Mouse (Mus musculus): ENCODE results near the gene Psap. TPM values are rescaled to one million over a fixed set of nuclear protein-coding genes. Genes with fewer than 3 reads are reported as not detected.

Psap gene
- total RNA-seq, 2 experiments from 2014 or later: 1,035 to 1,192 TPM

DNA sequence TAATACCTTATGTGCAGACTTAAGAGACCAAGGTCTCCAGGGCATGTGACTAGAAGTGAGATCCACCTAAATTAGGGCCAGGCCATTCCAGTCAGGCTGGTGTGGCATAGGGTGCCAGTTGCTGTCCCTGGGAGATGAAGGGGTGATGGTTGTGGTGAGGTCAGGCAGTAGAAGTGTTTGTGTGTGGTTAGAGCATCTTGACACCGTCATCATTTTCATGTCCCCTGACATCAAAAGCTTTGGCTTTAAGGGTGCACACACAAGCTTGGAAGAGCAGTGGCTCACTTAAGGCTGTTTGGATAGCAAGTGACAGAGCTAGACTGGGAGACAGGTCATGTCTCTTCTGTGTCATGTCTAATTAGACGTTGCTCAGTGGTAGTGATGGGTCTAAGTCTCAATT lies 10.3 kb downstream of the Psap start:
- no peak for DNase-seq

DNA sequence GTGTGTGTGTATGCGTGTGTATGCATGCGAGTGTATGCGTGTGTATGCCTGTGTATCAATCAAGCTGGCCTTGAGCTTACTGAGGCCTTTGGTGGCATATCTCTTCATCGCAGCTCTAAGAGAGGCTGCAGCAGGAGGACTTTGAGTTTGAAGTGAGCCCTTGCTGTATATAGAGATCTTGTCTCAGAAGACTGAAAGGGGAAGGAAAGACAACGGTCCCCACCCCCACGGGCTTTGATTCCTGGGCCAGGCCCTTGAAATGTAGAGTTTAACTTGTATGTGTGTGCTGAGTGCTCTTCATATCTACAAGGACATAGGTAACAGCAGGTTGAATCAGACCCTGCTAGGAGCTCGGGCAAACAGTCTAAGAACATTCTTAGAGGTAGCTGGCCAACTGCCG lies 11.8 kb downstream of the Psap start:
- DNase-seq: peak in 1 of 2 experiments; percentile 47

DNA sequence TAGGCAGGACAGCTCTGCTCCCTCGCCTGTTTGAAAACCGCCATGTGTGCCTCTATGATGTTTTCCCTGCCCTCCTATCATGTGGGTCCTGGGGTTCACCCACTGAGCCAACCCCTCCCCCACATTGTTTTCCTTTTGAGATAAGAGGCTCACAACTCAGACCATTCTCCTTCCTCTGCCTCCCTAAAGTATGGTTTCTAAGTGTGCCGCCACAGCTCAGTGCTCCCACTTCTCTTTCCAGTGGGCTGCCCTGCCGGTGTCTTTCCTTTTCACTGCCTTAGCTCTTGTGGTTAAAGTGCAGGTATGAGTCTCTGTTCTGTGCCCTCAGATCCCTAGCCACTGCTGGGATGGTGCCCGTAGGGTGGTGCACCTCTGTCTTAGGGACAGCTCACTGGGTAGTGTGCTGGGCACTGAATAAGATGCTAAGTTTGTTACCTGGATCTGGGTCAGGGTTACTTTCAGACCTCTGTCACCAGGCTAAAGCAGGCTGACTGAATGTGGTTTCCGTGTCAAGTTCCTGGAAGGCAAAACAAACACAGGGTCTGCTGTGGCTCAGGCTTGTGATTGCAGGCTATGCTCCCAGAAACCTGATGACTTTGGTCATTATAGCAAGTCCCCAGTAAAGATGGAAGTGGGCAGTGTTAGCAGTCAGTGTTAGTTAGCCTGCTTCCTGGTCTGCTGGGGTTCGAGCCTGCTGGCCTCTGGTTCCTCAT lies 12.8 kb downstream of the Psap start:
- DNase-seq: no peak

DNA sequence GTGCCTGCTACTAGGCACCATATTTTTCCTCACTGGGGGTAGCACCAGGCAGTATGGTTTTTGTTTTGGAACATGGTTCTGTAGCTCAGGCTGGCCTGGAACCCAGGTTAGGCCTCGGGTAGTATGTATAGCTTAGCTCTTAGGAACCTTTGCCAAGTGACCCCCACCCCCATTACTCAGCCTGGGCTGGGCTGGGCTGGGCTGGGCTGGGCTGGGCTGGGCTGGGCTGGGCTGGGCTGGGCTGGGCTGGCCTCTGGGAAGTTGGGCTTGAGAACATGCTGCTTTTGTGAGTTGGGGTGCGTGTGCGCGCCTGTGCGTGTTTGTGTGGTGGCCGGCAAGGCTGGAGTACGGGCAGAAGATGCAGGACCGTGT lies 13.3 kb downstream of the Psap start:
- DNase-seq: no peak

DNA sequence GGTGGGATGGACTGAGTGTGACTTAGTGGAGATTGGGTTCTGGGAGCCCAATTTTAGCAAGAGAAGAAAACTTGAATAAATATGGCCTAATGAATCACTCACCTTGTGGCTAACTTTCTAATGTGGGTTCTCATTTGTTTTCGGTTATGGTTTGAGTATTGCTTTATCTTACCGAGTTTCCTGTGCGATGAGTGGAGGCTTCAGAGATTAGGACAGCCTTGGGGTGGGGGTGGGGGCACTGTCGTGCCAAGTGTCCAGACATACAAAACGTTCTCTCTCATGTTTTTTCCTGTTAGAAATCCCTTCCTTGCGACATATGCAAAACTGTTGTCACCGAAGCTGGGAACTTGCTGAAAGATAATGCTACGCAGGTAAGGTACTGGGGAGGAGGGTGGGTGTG lies 14.8 kb downstream of the Psap start:
- DNase-seq: no peak

DNA sequence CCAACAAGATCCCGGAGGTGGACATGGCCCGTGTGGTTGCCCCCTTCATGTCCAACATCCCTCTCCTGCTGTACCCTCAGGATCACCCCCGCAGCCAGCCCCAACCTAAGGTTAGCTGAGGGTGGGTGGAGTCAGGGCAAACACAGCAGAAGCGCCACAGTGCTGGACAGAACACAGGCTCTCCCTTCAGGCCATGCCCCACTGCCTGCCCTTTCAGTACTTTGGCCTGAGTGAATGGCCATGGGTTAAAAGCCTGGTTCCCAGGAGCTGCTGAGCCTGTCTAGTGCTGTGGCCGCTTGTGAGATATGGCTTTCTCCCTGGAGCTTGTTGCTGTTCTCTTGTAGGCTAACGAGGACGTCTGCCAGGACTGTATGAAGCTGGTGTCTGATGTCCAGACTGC lies 17.2 kb downstream of the Psap start:
- DNase-seq: no peak

DNA sequence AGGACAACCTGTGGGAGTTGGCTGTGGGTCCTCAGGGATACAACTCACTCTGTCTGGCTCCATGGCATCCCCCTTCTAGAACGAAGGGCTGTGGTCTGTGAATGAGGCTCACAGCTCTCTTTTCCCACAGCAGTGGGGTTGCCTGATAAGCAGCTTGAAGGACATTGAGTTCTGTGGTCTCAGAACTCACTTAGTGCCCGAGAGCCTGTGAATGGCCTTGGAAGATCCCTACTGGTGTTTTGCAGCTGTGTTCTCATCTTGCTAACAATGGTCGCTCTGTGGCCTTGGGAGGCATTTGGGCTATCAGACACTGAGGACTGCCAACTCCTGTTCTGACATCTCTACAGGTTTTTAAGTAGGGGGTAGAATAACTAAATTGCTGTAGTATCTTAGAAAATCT lies 17.9 kb downstream of the Psap start:
- DNase-seq: no peak

DNA sequence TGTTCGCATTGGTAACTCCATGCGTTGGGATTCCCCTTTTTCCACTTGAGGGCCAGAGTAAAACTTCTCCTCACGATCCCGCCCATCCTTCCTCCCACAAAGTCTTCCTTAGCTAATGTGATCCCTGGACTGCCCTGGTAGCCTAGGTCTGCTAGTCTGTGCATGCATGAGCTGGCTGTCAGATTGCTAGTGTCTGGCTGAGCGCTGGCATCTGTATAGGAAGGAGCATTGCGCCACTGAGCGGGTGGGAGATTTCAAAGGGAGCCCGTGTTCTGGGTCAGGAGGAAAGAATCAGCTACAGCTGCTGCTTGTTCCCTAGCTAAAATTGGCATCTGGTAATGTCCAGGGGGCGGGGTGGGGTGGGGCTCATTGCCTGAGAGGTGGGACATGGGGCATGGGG lies 18.6 kb downstream of the Psap start:
- DNase-seq: no peak

DNA sequence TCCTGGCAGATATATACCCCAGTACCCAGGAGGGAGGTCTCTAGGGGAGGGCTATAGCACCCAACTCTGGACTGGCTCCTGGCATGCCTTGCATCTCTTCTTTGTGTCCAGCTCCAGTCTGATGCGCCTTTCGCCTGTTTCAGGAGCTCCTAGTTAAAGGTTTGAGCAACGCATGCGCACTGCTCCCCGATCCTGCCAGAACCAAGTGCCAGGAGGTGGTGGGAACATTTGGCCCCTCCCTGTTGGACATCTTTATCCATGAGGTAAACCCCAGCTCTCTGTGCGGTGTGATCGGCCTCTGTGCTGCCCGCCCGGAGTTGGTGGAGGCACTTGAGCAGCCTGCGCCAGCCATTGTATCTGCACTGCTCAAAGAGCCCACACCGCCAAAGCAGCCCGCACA lies 22.2 kb downstream of the Psap start:
- DNase-seq: no peak

DNA sequence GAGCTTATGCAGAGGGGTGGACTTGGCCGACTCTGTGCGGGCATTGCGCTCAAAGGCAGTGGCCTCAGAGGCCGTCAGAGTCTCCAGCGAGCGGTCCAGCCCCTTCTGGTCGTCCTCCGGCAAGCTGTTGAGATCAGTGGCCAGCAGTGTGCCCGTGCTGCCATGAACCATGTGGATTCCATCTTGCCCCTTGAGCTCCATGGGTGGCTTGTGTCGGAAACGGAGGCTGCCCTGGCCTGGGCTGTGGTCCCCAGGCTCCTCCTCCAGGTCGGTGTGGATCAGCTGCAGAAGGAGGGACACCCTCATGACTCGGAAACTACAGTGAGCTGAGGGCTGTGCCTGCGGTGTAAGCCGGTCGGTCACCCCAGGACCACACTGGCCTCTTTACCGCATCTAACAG lies 26.0 kb downstream of the Psap start:
- no peak for DNase-seq

DNA sequence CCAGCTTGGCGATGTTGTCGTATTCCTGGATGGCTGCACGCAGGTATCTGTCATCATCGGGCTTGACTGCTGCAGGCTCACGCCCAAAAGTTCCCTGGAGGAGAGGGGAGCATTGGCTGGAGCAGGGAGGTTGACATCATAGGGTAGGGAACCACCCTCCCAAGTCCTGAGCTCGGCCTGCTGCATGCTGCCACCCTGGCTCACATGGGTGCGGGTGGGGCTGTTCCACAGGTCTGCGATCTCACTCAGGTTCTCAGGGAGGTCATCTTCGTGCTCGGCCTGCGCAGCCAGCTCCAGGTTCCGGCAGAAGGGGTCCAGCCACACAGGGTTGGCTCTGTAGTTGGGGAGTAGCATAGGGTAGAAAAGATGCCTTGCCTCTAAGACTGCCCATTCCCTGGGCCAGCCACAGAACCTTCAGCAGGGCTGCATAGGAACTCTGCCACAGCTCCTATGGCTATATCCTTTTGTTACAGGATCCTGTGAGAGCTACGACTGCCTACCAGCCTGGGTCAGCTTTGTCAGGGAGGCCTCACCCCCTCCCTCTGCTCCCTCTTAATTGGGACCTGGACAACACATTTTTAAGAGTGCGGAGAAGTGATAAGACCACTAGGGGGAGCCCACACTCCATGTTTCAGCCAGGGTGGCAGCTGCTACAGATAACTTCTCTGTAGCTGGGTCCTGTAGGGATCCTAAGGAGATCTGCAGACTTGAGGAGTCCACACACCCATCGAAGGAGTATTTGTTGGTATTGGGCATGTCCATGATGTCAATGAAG lies 27.6 kb downstream of the Psap start:
- DNase-seq: peak; percentile 66 to 78

DNA sequence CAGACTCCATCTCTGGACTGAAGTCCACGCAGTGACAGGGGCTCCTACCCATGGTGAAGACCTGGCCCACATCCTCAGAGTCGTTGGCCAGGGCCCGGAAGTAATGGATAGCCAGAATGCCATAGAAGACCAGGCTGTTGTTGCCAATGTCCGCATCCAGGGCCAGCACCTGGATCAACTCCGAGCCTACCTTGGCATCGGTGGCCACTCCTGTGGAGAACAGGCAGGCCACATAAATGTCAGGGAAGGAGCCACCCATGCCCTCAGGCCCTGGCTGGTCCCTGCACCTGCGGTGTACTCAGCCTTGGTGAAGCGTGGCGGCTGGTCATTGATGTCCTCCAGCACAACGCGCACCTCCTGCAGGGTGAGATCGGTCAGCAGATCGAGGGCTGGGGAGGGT lies 33.2 kb downstream of the Psap start:
- DNase-seq: no peak

DNA sequence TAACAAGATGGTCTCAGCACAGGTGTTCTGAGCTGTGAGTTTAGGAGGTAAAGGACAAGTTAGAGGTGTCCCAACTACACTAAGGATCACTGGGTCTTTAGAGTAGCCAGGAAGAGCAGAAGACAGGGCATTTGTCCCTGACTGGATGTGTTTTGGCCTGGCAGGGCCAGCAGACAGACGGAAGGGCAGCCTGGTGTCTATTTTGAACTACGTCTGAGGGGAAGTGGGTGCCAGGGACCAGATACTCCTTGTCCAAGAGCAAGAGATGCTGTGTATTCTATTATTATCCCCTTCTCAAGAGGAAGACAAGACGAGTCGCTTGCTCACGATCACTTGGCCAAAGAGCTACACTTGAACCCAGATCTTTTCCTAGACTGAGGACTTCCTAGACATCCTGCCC lies 36.2 kb downstream of the Psap start:
- DNase-seq: no peak

DNA sequence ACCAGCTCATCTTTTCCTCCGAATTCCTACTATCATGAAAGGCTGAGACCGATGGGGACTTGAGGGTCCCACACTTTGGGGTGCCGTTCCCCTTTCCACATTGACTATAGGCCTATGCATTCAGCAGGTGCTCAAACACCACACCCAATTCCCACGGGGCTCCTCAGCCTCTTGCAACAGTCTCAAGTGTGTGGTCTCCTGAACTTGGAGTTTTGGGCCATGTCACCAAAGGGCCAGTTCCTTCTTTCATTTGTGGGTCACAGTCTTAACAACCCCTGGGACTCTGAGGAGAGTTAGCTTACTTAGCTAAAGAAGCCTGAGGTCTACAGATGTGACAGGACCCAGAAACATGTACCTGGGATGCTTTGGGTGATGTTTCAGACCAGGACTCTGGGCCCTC lies 38.7 kb downstream of the Psap start:
- no peak for DNase-seq

DNA sequence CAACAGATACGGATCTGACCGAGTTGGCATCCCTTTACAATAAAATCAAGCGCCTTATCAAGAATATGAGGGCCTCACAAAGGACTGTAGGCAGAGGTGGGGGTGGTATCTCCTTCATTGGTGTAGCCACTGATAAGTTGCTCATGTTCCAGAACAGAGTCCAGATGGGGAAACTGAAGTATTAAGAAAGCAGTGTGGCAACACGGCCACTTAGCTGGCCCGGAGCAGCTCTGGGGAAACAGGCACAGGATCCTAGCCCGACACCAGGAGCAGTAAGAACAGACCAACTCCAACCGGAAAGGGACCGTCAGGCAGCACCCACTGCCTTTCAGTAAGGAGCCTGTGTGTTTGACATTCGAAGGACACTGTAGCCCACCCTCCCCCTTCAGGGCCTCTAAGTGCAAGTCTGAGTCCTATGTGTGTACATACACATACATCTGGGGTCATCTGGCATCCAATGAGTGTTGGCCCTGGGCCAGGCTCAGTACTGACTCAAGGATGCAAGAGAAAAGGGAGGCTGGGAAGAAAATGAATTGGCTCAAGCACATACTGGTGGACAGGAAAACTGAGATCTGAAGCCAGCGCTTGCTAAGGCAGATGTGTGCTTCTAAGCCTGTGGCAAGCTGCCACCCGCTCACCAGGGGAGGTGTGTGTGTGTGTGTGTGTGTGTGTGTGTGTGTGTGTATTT lies 51.7 kb downstream of the Psap start:
- DNase-seq: no peak

DNA sequence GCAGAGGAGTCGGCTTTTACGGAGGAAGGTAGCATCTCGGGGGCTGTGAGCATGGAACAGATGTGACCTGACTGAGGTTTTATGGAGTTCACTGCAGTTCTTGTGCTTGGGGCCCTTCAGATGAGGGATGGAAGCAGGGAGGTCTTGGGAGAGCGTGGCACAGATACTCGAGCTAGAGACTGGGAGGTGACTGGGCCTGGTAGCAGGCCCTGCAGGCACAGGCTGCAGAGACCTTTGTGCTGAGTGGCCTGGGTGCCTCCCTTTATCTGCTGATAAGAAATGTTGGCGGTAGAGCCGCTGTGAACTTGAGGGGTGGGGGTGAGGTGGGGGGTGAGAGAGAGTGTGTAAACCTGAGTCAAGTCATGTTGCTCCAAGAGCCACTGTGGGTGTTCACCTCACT lies 57.2 kb downstream of the Psap start:
- DNase-seq: no peak

DNA sequence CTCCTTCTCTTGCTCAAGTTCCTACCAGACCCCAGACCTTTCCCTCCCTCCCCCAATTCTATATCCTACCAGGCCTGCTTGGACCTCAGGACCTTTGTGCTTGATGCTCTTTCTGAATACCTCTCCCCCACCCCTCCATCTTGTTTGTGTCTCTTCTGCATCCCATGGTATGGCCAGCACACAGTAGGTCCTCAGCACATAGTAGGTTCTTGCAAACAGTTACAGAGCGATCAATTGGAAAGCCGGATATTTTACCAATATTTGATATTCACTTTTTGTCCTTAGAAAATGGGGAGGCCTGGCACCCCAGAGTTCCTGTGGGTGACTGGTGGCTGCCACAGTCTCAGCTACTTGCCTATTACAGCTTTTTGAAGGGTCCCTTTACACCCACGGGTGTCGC lies 57.6 kb downstream of the Psap start:
- DNase-seq: no peak

DNA sequence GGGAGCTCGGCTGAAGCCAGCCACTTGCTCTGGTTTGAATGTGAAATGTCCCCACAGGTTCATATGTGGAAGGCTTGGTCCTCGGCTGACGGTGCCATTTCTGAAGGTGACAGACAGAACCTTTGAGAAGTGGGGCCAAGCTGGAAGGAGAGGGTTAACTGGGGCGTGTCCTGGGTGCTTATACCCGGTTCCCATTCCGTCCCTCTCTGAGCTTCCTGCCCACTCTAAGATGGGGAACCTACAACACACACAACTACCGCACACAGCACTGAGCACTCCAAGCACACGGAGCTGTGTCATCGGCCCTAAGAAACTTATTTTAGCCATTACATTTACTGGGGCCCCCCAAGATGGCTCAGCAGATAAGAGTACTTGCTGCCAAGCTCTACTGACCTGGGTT lies 64.1 kb downstream of the Psap start:
- DNase-seq: no peak

DNA sequence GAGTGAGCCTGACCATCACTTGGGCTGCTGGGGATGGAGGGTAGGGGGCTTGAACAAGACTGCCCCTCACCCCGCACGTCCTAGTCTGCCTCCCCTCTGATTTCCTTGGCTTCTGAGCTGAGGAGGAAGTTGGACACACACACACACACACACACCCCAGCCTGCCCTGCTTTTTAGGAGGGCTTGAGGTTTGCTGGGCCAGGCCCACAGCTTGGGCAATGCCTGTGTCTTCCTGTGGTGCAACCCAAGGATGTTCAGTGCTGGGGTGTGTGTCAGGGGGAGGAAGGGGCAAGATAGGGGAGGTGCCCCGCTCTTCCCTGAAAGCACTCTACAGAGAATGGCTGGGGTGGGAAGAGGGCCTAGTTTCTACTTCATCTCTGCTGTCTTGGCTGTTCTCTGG lies 66.7 kb downstream of the Psap start:
- no peak for DNase-seq

DNA sequence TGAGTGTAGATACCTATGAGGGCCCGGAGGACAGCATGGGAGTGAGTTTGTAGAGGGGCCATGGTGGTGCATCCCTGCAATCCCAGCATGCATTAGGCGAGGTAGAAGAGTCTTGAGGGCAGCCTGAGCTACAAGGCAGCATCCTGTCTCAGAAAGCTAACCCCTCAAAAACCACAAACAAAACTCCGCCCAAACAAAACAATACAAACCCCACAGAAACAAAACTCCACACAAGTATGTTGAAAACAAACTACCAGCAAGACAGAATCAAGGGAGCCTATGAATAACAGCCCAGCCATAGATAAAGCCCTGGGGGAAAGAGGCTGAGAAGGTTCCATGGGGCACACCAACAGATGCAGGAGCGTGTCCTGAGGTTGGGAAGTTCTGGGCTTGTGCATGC lies 68.6 kb downstream of the Psap start:
- DNase-seq: no peak

DNA sequence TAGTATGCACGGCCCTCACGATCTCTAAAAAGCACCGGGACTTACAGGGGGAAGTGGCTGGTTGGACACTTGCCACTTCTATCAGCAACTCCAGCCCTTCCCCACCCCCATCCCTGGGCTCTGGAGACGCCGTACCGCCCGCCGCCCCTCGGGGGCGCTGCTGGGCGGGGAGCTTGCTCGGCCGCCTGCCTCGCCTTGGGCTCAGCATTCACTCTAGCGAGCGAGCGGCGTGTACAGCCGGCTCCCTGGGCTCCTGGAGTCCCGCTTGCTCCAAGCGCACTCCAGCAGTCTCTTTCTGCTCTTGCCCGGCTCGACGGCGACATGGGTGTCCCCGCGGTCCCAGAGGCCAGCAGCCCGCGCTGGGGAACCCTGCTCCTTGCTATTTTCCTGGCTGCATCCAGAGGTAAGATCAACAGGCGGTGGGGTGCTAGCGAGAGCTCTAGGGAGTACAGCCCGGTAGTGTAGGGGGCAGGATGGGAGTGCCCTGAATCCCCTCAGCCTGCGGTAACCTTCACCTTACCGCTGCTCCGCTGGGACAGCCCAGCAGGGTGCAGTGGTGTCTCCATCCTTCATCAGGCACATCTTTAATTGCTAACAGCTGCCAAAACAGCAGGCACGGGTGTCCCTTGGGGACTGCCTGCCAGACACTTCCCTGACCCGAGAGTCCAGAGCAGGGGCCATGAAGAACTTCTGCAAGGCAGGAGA lies 69.4 kb downstream of the Psap start, which contains the start of gene Vsir:
TSS of gene Vsir (plus strand) at position 151 of the 705 bp plus-strand sequence.
- DNase-seq: peak; percentile 80 to 88

DNA sequence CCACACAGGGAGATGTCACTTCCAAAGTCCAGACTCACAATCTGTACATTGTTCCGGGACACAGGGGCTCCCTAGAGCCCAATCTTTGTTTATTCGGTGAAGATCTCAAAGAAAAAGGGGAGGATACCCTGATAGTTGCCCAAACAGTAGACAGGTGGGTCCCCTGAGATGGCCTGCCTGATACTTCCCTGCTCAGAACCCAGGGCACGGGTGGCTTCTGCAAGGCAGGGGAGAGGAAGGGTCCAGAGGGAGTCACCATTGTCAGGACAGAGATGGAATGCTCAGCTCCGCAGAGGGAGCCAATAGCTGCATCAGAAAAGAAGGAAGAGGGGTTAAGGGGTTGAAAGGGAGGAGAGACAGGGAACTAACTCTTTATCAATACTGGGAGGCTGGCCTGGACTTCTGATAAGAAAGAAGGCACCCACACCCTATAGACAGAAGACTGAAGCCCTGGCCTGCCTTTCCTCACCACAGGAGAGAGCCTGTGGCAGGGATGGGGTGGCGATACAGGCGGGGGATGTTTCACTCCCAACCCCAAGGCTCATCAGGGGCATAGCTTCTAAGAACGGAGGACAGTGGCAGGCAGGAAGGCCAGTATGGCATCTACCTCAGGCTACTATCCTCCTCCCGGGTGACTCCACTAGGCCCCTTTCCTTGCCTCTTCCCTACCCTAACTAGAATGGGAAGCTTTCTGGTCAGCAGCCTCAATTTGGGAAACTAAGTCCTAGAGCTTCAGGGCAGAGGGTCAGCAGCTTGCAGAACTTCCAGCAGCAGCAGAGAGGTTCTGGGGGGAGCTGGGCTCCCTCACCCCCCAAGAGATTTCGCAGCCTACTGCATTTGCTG lies 70.6 kb downstream of the Psap start:
- no peak for DNase-seq
